Mouse (Mus musculus) common myeloid progenitor, adult 5-6 weeks (primary cell): Measurements from ENCODE around the gene Trpv2. TPM values are rescaled to one million over a fixed set of nuclear protein-coding genes. Genes with fewer than 3 reads are reported as not detected.

ENCODE experiments used
- ATAC-seq: replicated peaks from 2 replicates; pipeline ENCODE4 v1.8.0; 2016; ENCODE audit warnings: low read depth, mild to moderate bottlenecking, moderate TSS enrichment, inconsistent platforms; ENCODE audit not compliant: poor library complexity, severe bottlenecking
- total RNA-seq: library from RNA; stranded (forward); fragments of 200-1000, 187-1606 nt; gene quantifications from 2 replicates; pipeline ENCODE4 v1.2.3, GENCODE M21; 2017

Trpv2 gene
- total RNA-seq, 1 experiment from 2014 or later, result 15.9 TPM

DNA sequence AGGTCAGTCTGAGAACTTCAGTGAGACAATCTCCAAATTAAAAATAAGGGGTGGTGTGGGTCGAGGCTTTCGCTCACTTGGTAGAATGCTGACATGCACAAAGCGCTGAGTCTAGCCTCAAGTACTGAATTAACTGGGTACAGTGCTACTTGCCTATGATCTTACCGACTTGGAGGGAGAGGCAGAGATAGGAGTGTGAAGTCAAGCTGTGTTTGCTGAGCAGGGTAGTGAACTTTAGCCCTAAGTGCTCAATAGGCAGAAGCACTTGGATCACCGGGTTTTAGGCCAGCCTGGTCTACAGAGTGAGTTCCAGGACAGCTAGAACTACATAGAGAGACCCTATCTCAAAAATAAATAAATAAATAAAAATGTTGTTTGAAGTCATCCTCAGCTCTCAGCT, 17.1 kb upstream of the Trpv2 start:
- ATAC-seq, result no peak

DNA sequence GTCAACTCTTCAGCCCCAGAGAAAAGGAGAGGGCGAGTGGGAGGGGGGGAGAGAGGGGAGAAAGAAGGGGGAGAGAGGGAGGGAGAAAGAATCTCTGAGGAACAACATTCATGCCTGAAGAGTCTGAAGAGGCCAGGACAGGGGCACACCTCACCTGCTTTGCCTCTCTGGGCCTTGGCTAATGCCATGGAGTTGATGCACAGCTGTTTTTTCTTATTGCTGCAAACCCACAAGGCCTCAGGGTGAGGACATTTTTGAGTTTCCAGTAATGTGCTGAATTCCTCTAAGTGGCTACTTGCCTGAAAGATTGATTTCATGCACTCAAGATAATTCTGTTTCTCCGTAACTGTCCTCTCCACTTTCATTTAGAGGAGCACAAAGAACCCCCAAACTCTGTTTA, 16.1 kb upstream of the Trpv2 start:
- ATAC-seq, result no peak

DNA sequence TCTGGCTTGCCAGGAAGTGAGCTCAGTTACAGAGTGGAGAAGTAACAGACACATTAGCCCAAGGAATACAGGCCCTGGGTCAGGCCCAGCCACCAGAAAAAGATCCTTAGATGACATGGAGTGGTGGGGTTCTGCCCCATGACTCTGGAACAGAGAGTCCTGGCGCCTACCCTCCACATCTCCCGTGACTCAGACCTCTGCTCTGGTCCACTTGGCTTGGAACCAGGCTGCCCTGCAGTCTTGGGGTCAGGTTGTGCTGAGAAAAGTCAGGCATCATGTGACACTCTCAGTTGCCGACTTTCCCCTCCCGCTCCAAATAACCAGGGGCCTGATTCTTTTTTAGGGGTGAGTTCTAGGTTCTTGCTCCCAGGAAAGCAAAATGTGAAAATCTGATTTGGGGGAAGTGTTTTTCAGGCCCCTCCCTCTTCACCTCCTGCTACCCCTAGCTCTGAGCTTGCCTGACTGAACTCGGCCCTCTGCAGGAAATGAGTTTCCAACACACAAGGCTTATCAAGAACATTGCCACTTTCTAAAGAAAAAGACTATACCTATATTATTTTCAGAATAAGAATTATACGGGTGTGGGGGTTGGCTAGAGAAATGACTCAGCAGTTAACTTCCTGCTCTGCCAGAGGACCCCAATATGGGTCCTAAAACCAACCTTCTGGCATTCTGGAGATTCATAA, 15.2 kb upstream of the Trpv2 start:
- ATAC-seq, result no peak

GRCm38 (mm10) chr11:62560463-62561016, 13.7 kb upstream of the Trpv2 start:
- peak; percentile 20; the same call in 1 of the 2 replicates for ATAC-seq

- no peak for ATAC-seq
Measured at GRCm38 (mm10) chr11:62563590-62563989, 10.7 kb upstream of the Trpv2 start.

- no peak for ATAC-seq
Measured at GRCm38 (mm10) chr11:62565747-62566146, 8.5 kb upstream of the Trpv2 start.

DNA sequence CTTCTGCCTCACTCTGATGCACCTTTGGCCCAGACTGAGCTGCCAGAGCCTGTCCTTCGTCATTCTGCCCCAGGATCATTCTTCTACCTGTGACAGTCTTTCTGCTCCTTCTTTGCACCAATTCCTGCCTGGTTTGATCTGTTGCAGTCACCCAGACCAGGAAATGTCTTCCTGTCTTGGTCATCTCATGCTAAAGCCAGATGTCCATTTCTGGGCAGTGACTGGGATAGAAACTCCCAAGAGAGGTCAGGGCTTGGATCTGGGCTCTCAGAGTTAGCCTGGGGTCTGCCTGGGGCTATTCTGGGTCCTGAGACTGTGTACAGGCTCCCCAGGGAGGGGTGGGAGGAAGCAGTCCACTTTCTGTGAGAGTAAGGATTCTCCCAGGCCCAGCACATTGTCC, 8.1 kb upstream of the Trpv2 start:
- no peak for ATAC-seq

GRCm38 (mm10) chr11:62568300-62568699, 6.0 kb upstream of the Trpv2 start:
- ATAC-seq, result 0 out of 2 replicates have a peak, but pooled peaks have one; percentile 11

DNA sequence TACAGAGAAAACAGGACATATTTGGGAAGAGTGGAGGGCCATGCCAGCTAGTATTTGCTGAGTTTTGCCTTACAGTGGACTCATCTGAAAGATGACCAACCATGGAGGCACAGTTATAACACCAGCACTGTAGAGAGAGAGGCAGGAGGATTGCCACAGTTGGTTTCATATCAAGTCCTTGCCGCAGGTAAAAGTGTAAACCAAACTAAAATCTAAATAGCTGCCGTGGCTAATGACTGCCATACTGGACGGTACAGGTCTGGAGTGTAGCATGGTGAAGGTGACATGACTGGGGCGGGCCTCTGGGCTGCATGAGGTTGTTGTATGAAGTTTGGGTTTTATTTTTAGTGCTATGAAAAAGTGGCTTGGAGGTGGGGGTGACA, 408 bp downstream of the Trpv2 start:
- ATAC-seq, result no peak

DNA sequence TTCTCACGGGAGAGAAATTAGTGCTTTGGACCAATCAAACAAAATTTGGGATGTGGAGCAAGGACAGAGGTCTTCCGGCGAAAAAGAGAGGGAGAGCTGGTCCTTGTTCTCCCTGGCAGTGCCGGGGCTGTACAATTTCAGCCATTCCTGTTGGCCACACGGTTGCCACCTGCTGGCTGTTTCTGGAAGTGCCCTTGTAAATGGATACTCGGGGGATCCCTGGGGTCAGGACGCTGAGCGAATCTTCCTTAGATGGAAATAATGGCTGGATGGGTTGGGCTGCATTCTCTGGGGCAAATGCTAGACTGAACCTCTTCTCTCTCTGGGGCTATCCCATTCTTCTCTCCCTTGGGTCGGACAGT, 992 bp downstream of the Trpv2 start:
- peak; percentile 40 for ATAC-seq

- ATAC-seq, result peak; percentile 9
Measured at GRCm38 (mm10) chr11:62575659-62576438, 1.6 kb downstream of the Trpv2 start.

DNA sequence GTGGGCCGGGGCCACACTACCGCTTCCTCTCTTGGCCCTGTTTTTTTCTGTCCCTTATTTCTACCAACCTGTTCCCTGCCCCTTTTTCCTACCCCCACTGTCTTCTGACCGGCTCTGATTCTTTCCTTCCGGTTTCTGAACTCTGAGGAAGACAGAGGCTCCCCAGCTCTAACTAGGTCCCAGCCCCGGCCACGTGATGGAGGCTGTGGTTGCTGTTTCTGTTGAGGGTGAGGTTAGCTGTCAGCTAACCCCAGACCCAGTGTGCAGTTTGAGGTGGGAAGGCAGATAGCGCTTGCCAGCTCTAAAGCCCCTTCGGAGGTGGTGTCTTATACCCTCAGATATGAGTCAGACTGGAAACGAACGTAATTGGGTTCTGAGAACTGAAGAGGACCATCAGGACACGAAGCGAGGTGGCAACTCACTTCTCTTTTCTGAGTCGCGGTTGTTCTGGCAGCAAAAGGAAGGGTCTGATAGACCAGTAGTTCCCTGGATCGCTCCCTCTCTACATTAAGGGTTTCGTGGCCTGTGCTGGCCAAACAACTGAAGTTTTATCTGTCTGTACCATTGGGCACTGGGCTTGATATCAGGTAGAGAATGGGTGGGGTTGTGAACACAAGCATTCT, 2.4 kb downstream of the Trpv2 start:
- peak; percentile 74 for ATAC-seq

- ATAC-seq, result no peak
Measured at GRCm38 (mm10) chr11:62583031-62583430, 8.7 kb downstream of the Trpv2 start.

DNA sequence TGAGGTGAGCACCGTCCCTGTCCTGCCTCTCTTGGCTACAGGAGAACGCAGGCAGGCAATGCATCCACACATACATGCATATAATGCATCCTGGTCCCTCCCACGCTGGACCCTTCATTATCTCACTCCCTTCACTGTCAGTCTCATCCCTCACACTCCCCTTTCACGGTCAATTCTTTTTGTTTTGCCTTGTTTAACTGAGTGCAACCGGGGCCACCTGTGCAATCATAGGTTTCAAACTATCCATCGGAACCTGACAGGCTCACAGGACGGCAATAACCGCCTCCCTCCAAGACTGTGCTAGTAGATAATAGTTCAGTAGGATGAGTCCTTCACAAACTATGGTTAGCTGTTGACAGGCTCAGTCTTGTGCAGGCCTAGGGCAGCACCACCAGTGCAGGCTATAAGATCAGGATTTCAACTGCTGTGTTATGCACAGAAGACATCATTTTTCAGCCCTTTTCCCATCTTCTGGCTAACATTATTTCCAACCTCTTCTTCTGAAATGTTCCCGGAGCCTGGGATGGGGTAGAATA, 10.5 kb downstream of the Trpv2 start:
- no peak for ATAC-seq

- ATAC-seq, result no peak
Measured at GRCm38 (mm10) chr11:62587034-62587433, 12.7 kb downstream of the Trpv2 start.

GRCm38 (mm10) chr11:62589391-62589790, 15.1 kb downstream of the Trpv2 start:
- no peak for ATAC-seq

- no peak for ATAC-seq
Measured at GRCm38 (mm10) chr11:62591026-62591425, 16.7 kb downstream of the Trpv2 start.

DNA sequence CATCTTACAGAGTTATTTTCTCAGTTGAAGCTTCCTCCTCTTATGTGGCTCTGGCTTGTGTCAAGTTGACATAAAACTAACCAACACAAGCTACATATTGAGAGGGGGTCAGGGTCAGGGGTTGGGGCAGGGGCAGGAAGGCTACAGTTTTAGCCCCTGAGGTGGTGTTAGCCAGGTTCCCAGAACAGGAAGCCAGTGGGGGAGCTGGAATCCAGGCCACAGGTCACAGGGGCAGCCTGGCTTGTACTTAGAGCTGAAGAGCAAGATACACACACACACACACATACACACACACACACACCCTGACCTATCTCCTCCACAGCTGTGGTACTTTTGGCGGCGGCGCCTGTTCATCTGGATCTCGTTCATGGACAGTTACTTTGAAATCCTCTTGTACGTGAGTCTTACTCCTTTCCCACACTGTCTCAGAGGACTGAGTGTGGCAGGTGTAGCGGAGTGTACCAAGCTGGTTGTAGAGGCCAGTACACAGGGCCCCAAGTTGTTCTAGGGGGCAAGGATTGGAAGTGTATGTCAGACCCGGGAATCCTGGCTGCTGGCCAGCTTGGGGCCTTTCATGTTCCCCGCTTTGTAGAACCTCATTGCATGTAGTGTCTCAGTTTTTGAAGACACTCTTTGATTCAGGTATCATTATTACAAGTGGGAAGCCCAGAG, 17.8 kb downstream of the Trpv2 start:
- no peak for ATAC-seq

DNA sequence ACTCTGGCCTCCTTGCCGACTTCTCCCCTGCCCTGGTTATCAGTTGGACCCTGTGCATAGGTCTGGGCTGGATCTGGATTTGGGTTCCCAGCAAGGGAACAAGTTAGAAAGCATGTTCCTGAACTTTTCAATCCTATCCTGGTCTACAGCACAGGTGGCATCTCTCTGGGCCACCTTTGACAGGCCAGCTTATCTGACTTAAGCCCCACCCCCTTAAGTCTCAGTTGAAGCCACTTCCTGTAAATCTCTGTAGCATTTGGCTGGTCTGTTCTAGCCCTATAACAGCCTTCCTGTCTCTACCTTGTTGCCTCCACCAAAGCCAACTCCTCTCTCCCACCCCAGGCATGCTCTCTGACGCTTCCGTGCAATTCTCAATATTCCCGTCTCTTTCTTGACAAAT, 24.3 kb downstream of the Trpv2 start:
- ATAC-seq, result no peak
